Mouse (Mus musculus) testis, adult 2 months (tissue): ENCODE measurements around the gene Tprg. TPM values are rescaled to one million over a fixed set of nuclear protein-coding genes. Genes with fewer than 3 reads are reported as not detected.

Source experiments
- H3K27ac ChIP-seq: fragments of 200-500 bp; 2 replicates; pipeline ENCODE4 v1.5.1; 2012; ENCODE audit warnings: low read depth, low read length; ENCODE audit not compliant: control insufficient read depth, insufficient read depth
- H3K27me3 ChIP-seq: fragments of 200-500 bp; 2 replicates; pipeline ENCODE4 v1.6.1; 2012; ENCODE audit warnings: mild to moderate bottlenecking, low read length, moderate library complexity; ENCODE audit not compliant: control insufficient read depth, insufficient read depth
- H3K36me3 ChIP-seq: fragments of 200-500 bp; 2 replicates; pipeline ENCODE4 v1.6.1; 2012; ENCODE audit warnings: mild to moderate bottlenecking, low read length; ENCODE audit not compliant: control insufficient read depth, insufficient read depth
- H3K4me1 ChIP-seq: fragments of 200-500 bp; 2 replicates; pipeline ENCODE4 v1.6.1; 2012; ENCODE audit warnings: low read length; ENCODE audit not compliant: control insufficient read depth, insufficient read depth
- H3K4me3 ChIP-seq: fragments of 200-500 bp; 2 replicates; pipeline ENCODE4 v1.5.1; 2012; ENCODE audit warnings: low read depth, mild to moderate bottlenecking, low read length, moderate library complexity, mixed read lengths; ENCODE audit not compliant: control insufficient read depth
- CTCF ChIP-seq: fragments of 200-500 bp; IDR thresholded peaks from 2 replicates; pipeline ENCODE4 v1.5.1; 2012; ENCODE audit warnings: low read depth, mild to moderate bottlenecking, inconsistent platforms, low read length, moderate library complexity; ENCODE audit not compliant: control insufficient read depth, insufficient read depth, insufficient replicate concordance
- POLR2A ChIP-seq: fragments of 200-500 bp; IDR thresholded peaks from 2 replicates; pipeline ENCODE4 v1.6.1; 2012; ENCODE audit warnings: low read depth, mild to moderate bottlenecking, inconsistent platforms, low read length, moderate library complexity; ENCODE audit not compliant: control insufficient read depth
- polyA plus RNA-seq: library from polyadenylated mRNA; depleted of rRNA; stranded (reverse); fragments of >200 nt; gene quantifications from 2 replicates; pipeline ENCODE4 v1.2.3, GENCODE M21; 2012

The Tprg gene
- polyA plus RNA-seq, 1 experiment: not detected

GRCm38 (mm10) chr16:25295546-25295945 lies 8.9 kb downstream of the Tprg start:
- no peaks in the 10 kb centered on the region for H3K27me3 ChIP-seq
- H3K4me3 ChIP-seq: no peak overlapping the region
- H3K36me3 ChIP-seq: no peaks in the 10 kb centered on the region
- TF ChIP-seq POLR2A (no peak), CTCF (no peak)
- no peak overlapping the region for H3K27ac ChIP-seq
- no peaks in the 10 kb centered on the region for H3K4me1 ChIP-seq

- Histone ChIP-seq H3K36me3 (no peaks in the 10 kb centered on the region), H3K4me3 (no peak overlapping the region), H3K27ac (no peak overlapping the region), H3K4me1 (no peaks in the 10 kb centered on the region), H3K27me3 (no peaks in the 10 kb centered on the region)
- TF ChIP-seq POLR2A: no peak
These were observed 10.1 kb downstream of the Tprg start for GRCm38 (mm10) chr16:25296746-25297145.

GRCm38 (mm10) chr16:25298204-25298603 lies 11.6 kb downstream of the Tprg start:
- H3K27me3 ChIP-seq: no peaks in the 10 kb centered on the region
- TF ChIP-seq POLR2A (no peak), CTCF (no peak)
- no peaks in the 10 kb centered on the region for H3K4me1 ChIP-seq
- no peak overlapping the region for H3K27ac ChIP-seq
- H3K36me3 ChIP-seq: no peaks in the 10 kb centered on the region
- no peak overlapping the region for H3K4me3 ChIP-seq

- TF ChIP-seq CTCF (no peak), POLR2A (no peak)
These were observed 16.0 kb downstream of the Tprg start for GRCm38 (mm10) chr16:25302616-25303015.

GRCm38 (mm10) chr16:25314006-25314405 lies 27.4 kb downstream of the Tprg start:
- Histone ChIP-seq H3K27ac (no peak overlapping the region), H3K27me3 (no peaks in the 10 kb centered on the region), H3K4me3 (no peak overlapping the region), H3K36me3 (no peaks in the 10 kb centered on the region), H3K4me1 (no peaks in the 10 kb centered on the region)
- TF ChIP-seq POLR2A (no peak), CTCF (no peak)

More at GRCm38 (mm10) chr16:25302616-25303015, 16.0 kb downstream of the Tprg start:
- Histone ChIP-seq H3K4me3 (no peak overlapping the region), H3K36me3 (no peaks in the 10 kb centered on the region), H3K27ac (no peak overlapping the region), H3K4me1 (no peaks in the 10 kb centered on the region), H3K27me3 (no peaks in the 10 kb centered on the region)

GRCm38 (mm10) chr16:25315090-25315489 lies 28.5 kb downstream of the Tprg start:
- Histone ChIP-seq H3K4me3 (no peak overlapping the region), H3K27me3 (no peaks in the 10 kb centered on the region), H3K27ac (no peak overlapping the region), H3K4me1 (no peaks in the 10 kb centered on the region), H3K36me3 (no peaks in the 10 kb centered on the region)
- TF ChIP-seq CTCF (no peak), POLR2A (no peak)

- H3K4me1 ChIP-seq: no peaks in the 10 kb centered on the region
- no peaks in the 10 kb centered on the region for H3K27me3 ChIP-seq
- H3K4me3 ChIP-seq: no peak overlapping the region
- TF ChIP-seq CTCF: no peak
- no peak for TF ChIP-seq POLR2A
- no peak overlapping the region for H3K27ac ChIP-seq
- no peaks in the 10 kb centered on the region for H3K36me3 ChIP-seq
These were observed 39.1 kb downstream of the Tprg start for GRCm38 (mm10) chr16:25325631-25326238.

- H3K27ac ChIP-seq: no peak overlapping the region
- no peaks in the 10 kb centered on the region for H3K36me3 ChIP-seq
- TF ChIP-seq CTCF: no peak
- TF ChIP-seq POLR2A: no peak
- no peaks in the 10 kb centered on the region for H3K4me1 ChIP-seq
- H3K4me3 ChIP-seq: no peak overlapping the region
- no peaks in the 10 kb centered on the region for H3K27me3 ChIP-seq
These were observed 46.9 kb downstream of the Tprg start for GRCm38 (mm10) chr16:25333279-25334219.
